Mouse (Mus musculus): ENCODE results near the gene Marc2. TPM values are rescaled to one million over a fixed set of nuclear protein-coding genes. Genes with fewer than 3 reads are reported as not detected.

Marc2 gene
- polyA plus RNA-seq, 1 experiment from 2014 or later = 154 TPM

GRCm38 (mm10) chr1:184778157-184778556, 68.1 kb downstream of the Marc2 start:
- 89% methylated on average over 6 of the region's 6 CpGs for WGBS
- H3K9ac ChIP-seq (ENCODE audit: low read length) = no peak overlapping the region
- no peak for ATAC-seq (ENCODE audit: low read depth)
- H3K9me3 ChIP-seq (ENCODE audit: control insufficient read depth, low read length) = no peaks in the 10 kb centered on the region
- H3K4me2 ChIP-seq (ENCODE audit: low read depth, low read length) = no peak overlapping the region
- H3K27ac ChIP-seq (ENCODE audit: low read length) = no peak overlapping the region
- peaks cover 8% of the 10 kb centered on the region for H3K4me1 ChIP-seq (replicated peaks; ENCODE audit: control insufficient read depth, insufficient read depth, low read length)
- H3K27me3 ChIP-seq (ENCODE audit: control insufficient read depth, insufficient read depth, low read depth, low read length) = peaks cover 13% of the 10 kb centered on the region
- H3K4me3 ChIP-seq (ENCODE audit: low read length) = no peak overlapping the region
- no peaks in the 10 kb centered on the region for H3K36me3 ChIP-seq (ENCODE audit: control insufficient read depth, insufficient read depth, low read length)

- Histone ChIP-seq H3K27me3 (ENCODE audit: control insufficient read depth, insufficient read depth, low read depth, low read length) (peaks cover 13% of the 10 kb centered on the region), H3K4me2 (ENCODE audit: low read depth, low read length) (no peak overlapping the region), H3K9ac (ENCODE audit: low read length) (no peak overlapping the region), H3K4me3 (ENCODE audit: low read length) (no peak overlapping the region), H3K4me1 (replicated peaks; ENCODE audit: control insufficient read depth, insufficient read depth, low read length) (peaks cover 8% of the 10 kb centered on the region), H3K36me3 (ENCODE audit: control insufficient read depth, insufficient read depth, low read length) (no peaks in the 10 kb centered on the region), H3K27ac (ENCODE audit: low read length) (no peak overlapping the region), H3K9me3 (ENCODE audit: control insufficient read depth, low read length) (no peaks in the 10 kb centered on the region)
- WGBS = 27% methylated on average over 22 of the region's 22 CpGs
- ATAC-seq (ENCODE audit: low read depth) = no peak
These were observed 69.0 kb downstream of the Marc2 start for GRCm38 (mm10) chr1:184777061-184777795.

DNA sequence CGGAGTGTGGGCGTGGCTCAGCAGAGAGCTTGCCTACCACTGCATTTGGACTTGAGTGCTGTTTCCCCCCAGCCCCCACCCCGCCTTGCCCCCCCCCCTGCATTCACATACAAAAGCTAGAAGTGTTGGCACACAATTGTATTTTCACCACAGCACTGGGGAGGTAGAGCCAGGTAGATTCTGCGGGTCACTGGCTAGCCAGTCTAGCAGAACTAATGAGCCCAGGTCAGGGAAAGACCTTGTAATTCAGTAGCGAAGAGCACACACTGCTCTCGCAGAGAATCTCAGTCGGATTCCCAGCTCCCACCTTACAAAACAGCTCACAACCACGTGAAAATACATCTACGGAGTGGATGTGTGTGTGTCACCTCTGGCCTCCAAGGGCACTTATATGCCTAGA, 71.0 kb downstream of the Marc2 start:
- no peak overlapping the region for H3K27ac ChIP-seq (ENCODE audit: low read length)
- WGBS = 64% methylated on average over 9 of the region's 9 CpGs
- H3K4me3 ChIP-seq (ENCODE audit: low read length) = no peak overlapping the region
- peaks cover 13% of the 10 kb centered on the region for H3K27me3 ChIP-seq (ENCODE audit: control insufficient read depth, insufficient read depth, low read depth, low read length)
- no peak overlapping the region for H3K9ac ChIP-seq (ENCODE audit: low read length)
- ATAC-seq (ENCODE audit: low read depth) = no peak
- peaks cover 4% of the 10 kb centered on the region; the same call in 1 of the 2 replicates for H3K4me1 ChIP-seq (replicated peaks; ENCODE audit: control insufficient read depth, insufficient read depth, low read length)
- H3K36me3 ChIP-seq (ENCODE audit: control insufficient read depth, insufficient read depth, low read length) = no peaks in the 10 kb centered on the region
- H3K9me3 ChIP-seq (ENCODE audit: control insufficient read depth, low read length) = no peaks in the 10 kb centered on the region
- no peak overlapping the region for H3K4me2 ChIP-seq (ENCODE audit: low read depth, low read length)

DNA sequence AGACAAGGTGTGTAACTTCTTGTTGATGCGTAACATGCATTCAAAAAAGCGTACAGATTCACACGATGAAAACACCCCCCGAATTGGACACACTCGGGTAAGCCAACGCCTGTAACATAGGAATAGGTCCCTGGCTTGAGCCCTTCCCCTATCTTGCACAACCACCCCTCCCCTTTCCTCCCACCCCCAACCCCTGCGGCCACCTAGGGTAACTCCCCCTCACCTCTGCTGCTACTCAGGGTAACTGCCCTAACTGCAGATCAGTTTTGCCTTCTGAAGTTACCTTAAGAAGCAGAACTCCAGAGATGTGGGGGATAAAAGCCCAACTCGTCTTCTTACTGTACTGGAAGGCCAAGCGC, 74.4 kb downstream of the Marc2 start:
- Histone ChIP-seq H3K4me3 (ENCODE audit: low read length) (no peak overlapping the region), H3K4me2 (ENCODE audit: low read depth, low read length) (peak overlapping the region; percentile 9; the same call in 1 of the 2 replicates), H3K36me3 (ENCODE audit: control insufficient read depth, insufficient read depth, low read length) (no peaks in the 10 kb centered on the region), H3K27me3 (ENCODE audit: control insufficient read depth, insufficient read depth, low read depth, low read length) (peaks cover 11% of the 10 kb centered on the region), H3K27ac (ENCODE audit: low read length) (no peak overlapping the region), H3K9ac (ENCODE audit: low read length) (no peak overlapping the region), H3K4me1 (replicated peaks; ENCODE audit: control insufficient read depth, insufficient read depth, low read length) (peaks cover 4% of the 10 kb centered on the region; the same call in 1 of the 2 replicates), H3K9me3 (ENCODE audit: control insufficient read depth, low read length) (no peaks in the 10 kb centered on the region)
- WGBS = 16% methylated on average over 9 of the region's 9 CpGs
- ATAC-seq (ENCODE audit: low read depth) = 0 out of 2 replicates have a peak, but pooled peaks have one; percentile 23

- H3K4me3 ChIP-seq (ENCODE audit: low read length) = no peak overlapping the region
- H3K36me3 ChIP-seq (ENCODE audit: control insufficient read depth, insufficient read depth, low read length) = no peaks in the 10 kb centered on the region
- ATAC-seq (ENCODE audit: low read depth) = peak; percentile 82
- H3K27ac ChIP-seq (ENCODE audit: low read length) = peak overlapping the region; percentile 65
- peak overlapping the region; percentile 44 for H3K4me2 ChIP-seq (ENCODE audit: low read depth, low read length)
- peaks cover 7% of the 10 kb centered on the region for H3K27me3 ChIP-seq (ENCODE audit: control insufficient read depth, insufficient read depth, low read depth, low read length)
- WGBS = 12% methylated on average over 18 of the region's 18 CpGs
- H3K4me1 ChIP-seq (replicated peaks; ENCODE audit: control insufficient read depth, insufficient read depth, low read length) = peaks cover 4% of the 10 kb centered on the region; the same call in 1 of the 2 replicates
- peak overlapping the region; percentile 40 for H3K9ac ChIP-seq (ENCODE audit: low read length)
- H3K9me3 ChIP-seq (ENCODE audit: control insufficient read depth, low read length) = no peaks in the 10 kb centered on the region
These were observed 74.9 kb downstream of the Marc2 start for GRCm38 (mm10) chr1:184771202-184771890.

- WGBS = 45% methylated on average over 3 of the region's 3 CpGs
- H3K27me3 ChIP-seq (ENCODE audit: control insufficient read depth, insufficient read depth, low read depth, low read length) = no peaks in the 10 kb centered on the region
- no peaks in the 10 kb centered on the region for H3K9me3 ChIP-seq (ENCODE audit: control insufficient read depth, low read length)
- no peak overlapping the region for H3K4me3 ChIP-seq (ENCODE audit: low read length)
- H3K27ac ChIP-seq (ENCODE audit: low read length) = no peak overlapping the region
- H3K9ac ChIP-seq (ENCODE audit: low read length) = no peak overlapping the region
- no peak overlapping the region for H3K4me2 ChIP-seq (ENCODE audit: low read depth, low read length)
- no peaks in the 10 kb centered on the region for H3K36me3 ChIP-seq (ENCODE audit: control insufficient read depth, insufficient read depth, low read length)
- no peaks in the 10 kb centered on the region for H3K4me1 ChIP-seq (replicated peaks; ENCODE audit: control insufficient read depth, insufficient read depth, low read length)
- no peak for ATAC-seq (ENCODE audit: low read depth)
These were observed 82.4 kb downstream of the Marc2 start for GRCm38 (mm10) chr1:184763866-184764265.

MicroRNAs encoded within 50 kb of the gene (microRNA counts, 519-probe panel; counts per million panel counts)
- microRNA mmu-miR-1981 = 3,705 counts per million, percentile 75 among the panel's probes with 10 or more counts

Small RNA genes lying within 50 kb of the gene (microRNA-seq; reads per million reads assigned to microRNA genes)
- gene Mir1981 = 64.4 reads per million, percentile 45 among the genes with 10 or more reads in this experiment

Other genes starting within 250 kb of the Marc2 start
- 25.9 and 28.8 TPM in 2 replicates for gene Hlx, start 113.8 kb downstream of the Marc2 start, polyA plus RNA-seq (2015; fragmentation: Nextera tagmentation; extraction: Ambion mirVana)
- gene Marc1, start 35.1 kb downstream of the Marc2 start, polyA plus RNA-seq (2015; fragmentation: Nextera tagmentation; extraction: Ambion mirVana) = 0.15 and 0.79 TPM in 2 replicates
- gene C130074G19Rik, start 36.8 kb upstream of the Marc2 start, polyA plus RNA-seq (2015; fragmentation: Nextera tagmentation; extraction: Ambion mirVana) = 2.6 and 3.0 TPM in 2 replicates
- gene Mark1, start 153.1 kb upstream of the Marc2 start, polyA plus RNA-seq (2015; fragmentation: Nextera tagmentation; extraction: Ambion mirVana) = 1.6 and 1.7 TPM in 2 replicates

All from lung, embryonic 16.5 days (tissue).